Mouse (Mus musculus) MEL-GATA-1-ER (cell line): ENCODE measurements around the gene Pspc1.
"Not testable (repeated sequence)": the region's sequence is repeated elsewhere in the genome, so short reads cannot be mapped to it uniquely, and the experiment has no call there.

Experiments
- DNase-seq: peaks from one replicate; pipeline ENCODE4 v3.0.0-alpha.2; 2012; ENCODE audit warnings: low read depth; ENCODE audit errors: extremely low read depth

Gene Pspc1

GRCm38 (mm10) chr14:56778200-56778932 lies at the start of gene Pspc1:
Pspc1 (minus strand) TSS chr14:56778316.
- peak; percentile 90 for DNase-seq

GRCm38 (mm10) chr14:56824562-56824961 lies 46.4 kb upstream of the Pspc1 start:
- DNase-seq, result no peak

GRCm38 (mm10) chr14:56817616-56818015 lies 39.5 kb upstream of the Pspc1 start:
- no peak for DNase-seq

DNA sequence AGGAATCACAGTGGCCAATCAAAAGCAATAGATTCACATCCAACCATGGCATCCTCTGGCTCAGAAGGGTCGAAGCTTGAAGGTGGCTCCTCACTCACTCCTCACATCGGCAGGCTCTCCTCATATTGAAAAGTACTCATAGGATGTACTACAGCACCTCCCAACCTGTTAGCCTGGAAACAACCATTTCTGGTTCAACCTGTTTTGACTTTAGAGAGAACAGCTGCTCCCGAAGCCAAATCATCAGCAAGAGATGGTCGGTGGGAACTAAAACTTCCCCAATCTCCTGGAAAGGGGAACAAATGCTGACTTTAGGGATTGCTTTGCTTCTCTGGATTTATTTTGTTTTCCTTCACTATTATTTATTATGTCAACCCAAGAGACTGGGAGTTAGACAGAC lies 39.0 kb upstream of the Pspc1 start:
- DNase-seq, result no peak

DNA sequence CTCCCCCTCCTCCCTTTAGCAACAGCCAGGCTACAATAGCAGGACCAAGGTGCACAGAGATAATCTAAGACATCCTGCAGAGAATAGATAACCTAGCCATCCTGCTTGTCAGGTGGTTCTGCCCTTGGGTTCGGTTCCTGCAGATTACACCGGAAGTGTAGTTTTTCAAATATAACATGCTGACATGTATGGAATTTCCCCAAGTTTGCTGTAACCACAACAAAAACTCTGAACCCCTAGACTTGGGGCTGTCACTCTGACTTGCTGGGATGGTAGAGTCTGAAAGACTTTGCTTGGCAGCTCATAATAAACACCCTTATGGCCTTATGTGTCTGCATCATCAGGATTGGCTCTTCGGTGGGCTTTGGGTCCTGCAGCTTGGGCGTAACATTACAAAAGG lies 38.4 kb upstream of the Pspc1 start:
- no peak for DNase-seq

DNA sequence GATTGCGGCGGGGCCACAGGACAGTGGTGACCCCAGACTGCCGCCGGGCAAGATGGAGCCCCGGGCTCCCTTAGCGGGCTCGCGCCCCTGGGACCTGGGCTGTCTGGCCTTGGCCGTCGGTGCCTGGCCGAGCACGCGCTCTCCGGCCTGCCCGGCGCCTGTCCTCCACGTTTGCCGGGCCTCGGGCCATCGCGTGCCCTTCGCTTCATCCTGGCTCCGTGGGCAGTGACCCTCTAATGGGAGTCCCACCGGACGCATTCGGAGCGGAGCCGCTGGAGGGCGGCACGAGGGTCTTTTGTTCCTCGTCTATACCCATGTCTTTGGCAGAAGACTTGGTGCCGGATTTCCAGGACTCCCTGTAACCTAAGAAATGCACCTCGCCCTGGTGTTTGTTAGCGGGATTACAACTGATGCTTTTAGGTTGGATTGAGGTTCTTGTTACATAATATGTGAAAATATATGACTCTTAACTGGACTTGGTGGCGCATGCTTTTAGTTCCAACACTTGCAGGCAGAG lies 34.5 kb upstream of the Pspc1 start:
- DNase-seq, result peak; percentile 80

GRCm38 (mm10) chr14:56811701-56812339 lies 33.7 kb upstream of the Pspc1 start, which contains the start of gene Zmym5:
Zmym5 (minus strand) TSS chr14:56811716.
- not testable (repeated sequence) for DNase-seq

GRCm38 (mm10) chr14:56810781-56811690 lies 32.9 kb upstream of the Pspc1 start:
- peak; percentile 39 for DNase-seq

DNA sequence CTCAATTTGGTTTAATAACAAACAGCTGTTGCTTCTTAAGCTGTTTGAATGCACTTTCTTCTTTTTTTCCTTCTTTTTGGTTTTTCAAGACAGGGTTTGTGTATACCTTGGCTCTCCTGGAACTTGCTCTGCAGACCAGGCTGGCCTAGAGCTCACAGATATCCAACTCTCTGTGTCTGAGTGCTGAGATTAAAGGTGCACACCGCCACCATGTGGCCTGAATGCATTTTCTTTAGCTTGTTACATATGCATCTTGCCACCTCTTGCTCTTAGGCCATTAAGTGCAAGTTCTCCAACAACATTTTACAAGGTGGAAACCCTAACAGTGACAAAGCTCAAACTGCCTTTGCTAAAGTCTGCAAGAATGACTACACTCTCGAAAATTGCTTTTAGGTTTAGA lies 15.1 kb upstream of the Pspc1 start:
- DNase-seq, result no peak

DNA sequence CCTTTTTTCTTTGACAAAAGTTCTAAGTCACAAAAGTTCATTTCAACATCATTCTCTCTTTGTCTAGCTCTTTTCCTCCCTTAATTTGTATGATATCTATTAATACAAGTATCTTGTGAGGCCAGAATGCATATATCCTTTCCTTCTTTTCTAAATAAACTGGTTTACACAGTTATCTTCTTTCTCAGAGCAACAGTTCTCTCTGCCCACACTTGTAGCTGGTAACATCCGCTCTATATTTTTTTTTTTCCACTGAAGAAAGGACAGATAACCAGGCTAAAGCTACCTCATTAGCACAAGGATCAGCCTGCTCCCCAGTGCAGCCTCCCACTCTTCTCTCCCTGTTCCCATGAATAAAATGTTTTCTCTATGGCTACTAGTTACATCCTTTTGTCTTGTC lies 6.5 kb upstream of the Pspc1 start:
- no peak for DNase-seq

- peak; percentile 24 for DNase-seq
Measured at GRCm38 (mm10) chr14:56778933-56779300, 801 bp upstream of the Pspc1 start.

GRCm38 (mm10) chr14:56777360-56778136 lies 568 bp downstream of the Pspc1 start:
- peak; percentile 40 for DNase-seq

- peak; percentile 38 for DNase-seq
Measured at GRCm38 (mm10) chr14:56776571-56777238, 1.4 kb downstream of the Pspc1 start.

DNA sequence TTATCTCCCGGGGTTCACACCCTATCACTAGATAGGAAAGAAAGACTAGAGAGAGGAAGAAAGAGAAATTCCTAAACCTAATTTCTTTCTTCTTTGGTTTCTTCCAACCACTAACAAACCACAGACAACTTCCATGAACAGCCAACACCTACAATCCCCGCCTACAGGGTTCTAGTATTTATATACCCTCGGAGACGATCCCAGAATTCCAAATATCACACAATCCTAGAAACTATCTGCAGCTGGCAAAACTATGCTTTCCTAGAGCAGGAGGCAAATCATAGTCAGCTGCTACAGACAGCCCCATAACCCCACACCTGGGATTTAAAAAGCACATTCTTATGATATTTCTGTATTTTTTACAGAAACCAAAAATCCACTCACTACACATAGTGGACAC lies 2.7 kb downstream of the Pspc1 start:
- DNase-seq, result no peak

DNA sequence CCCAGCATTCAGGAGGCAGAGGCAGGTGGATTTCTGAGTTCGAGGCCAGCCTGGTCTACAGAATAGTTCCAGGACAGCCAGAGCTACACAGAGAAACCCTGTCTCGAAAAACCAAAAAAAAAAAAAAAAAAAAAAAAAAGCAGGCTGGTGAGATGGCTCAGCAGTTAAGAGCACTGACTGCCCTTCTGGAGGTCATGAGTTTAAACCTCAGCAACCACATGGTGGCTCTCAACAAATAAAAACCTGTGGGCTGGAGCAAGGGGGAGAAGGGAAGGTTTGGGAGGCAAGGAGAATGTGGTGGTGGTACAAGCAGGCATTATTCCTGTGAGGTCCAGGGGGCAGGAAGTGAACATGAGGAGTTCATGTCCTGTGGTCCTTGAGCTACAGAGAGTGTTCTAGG lies 11.7 kb downstream of the Pspc1 start:
- DNase-seq, result not testable (repeated sequence)

- DNase-seq, result not testable (repeated sequence)
Measured at GRCm38 (mm10) chr14:56765117-56765516, 13.0 kb downstream of the Pspc1 start.

GRCm38 (mm10) chr14:56751282-56751681 lies 26.8 kb downstream of the Pspc1 start:
- DNase-seq, result no peak

- peak; percentile 7 for DNase-seq
Measured at GRCm38 (mm10) chr14:56740175-56740574, 37.9 kb downstream of the Pspc1 start.

DNA sequence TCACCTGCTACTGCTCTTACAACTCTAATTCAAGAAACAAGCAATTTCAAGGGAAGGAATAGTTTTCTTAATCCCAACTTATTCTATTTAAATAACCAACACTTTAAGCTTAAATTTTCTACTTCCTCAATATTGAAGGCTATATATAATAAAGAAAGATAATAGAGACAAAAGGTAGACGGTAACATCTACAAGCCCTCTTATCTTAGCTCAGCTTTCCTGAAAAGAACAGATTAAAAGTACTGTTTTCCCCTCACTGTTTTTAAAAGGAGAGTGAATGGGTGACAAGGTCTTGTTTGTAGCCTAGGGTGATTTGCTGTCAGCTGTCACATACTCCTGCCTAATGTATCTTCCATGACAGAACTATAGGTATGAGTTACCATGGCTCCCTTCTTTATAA lies 51.6 kb downstream of the Pspc1 start:
- DNase-seq, result no peak

GRCm38 (mm10) chr14:56705687-56706086 lies 72.4 kb downstream of the Pspc1 start:
- no peak for DNase-seq
